11 mouse cellular contexts compared by ENCODE assay signal in the genomic region with DNA sequence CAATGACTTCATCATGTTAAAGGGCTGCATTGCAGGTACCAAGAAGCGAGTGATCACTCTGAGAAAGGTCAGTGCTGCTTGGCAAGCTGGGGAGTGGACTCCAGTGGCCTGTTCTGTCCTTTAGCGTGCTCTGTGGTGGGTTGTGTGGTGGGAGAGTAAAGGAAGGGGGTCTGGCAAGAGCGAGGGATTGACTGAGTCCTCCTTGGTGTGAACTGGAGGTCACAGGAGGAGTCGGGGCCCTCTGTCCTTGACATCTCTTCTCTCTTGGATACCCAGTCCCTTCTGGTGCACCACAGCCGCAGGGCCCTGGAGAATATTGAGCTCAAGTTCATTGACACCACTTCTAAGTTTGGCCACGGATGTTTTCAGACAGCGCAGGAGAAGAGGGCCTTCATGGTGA. TPM values are rescaled to one million over a fixed set of nuclear protein-coding genes. Genes with fewer than 3 reads are reported as not detected.
DNase-seq lines count a peak whose midpoint lies in the region; ATAC-seq and TF ChIP-seq lines count a peak whose summit lies in the region.
"Had no signal": no experiment of that assay in that cellular context is flagged by ENCODE, and none has a peak within 500 bp of the region (broad histone marks: within the 10 kb centered on the region; RNA-seq: fewer than 3 reads in every experiment).

No protein-coding gene starts in this region.

- no peak for ATAC-seq in heart, embryonic 11.5 days (replicated peaks; ENCODE audit: insufficient number of reproducible peaks, low FRiP score, low TSS enrichment)
- ATAC-seq in embryonic facial prominence, embryonic 13.5 days (ENCODE audit: insufficient number of reproducible peaks, insufficient read depth, low FRiP score, low TSS enrichment, low read depth): no peak
- no peak for ATAC-seq in liver, postnatal 0 days

- in situ Hi-C loops in CH12.LX (cut with MboI; ENCODE audit: low pct_ligation_motif_present, low pct_unique_long_range_greater_than_20kb, low sequenced_read_pairs): no loop called here

- peaks cover 14% of the 10 kb centered on the region for H3K4me1 ChIP-seq in heart, embryonic 11.5 days (ENCODE audit: control insufficient read depth, insufficient read depth, low read length)
- H3K4me1 ChIP-seq in CH12.LX (ENCODE audit: control insufficient read depth in 1 of 2, insufficient read depth in 2 of 2): peaks cover 4 to 33% of the 10 kb centered on the region in 2 experiments; a peak in 3 of 4 replicates
- H3K4me1 ChIP-seq in embryonic facial prominence, embryonic 13.5 days: peaks cover 17% of the 10 kb centered on the region
- peaks cover 27% of the 10 kb centered on the region for H3K4me1 ChIP-seq in liver, postnatal 0 days (ENCODE audit: insufficient read depth)

- no peak overlapping the region for H3K9ac ChIP-seq in heart, embryonic 11.5 days (ENCODE audit: low read depth, low read length)
- peak overlapping the region; percentile 95 for H3K9ac ChIP-seq in CH12.LX (ENCODE audit: insufficient read depth, low read depth)
- no peak overlapping the region for H3K9ac ChIP-seq in embryonic facial prominence, embryonic 13.5 days
- H3K9ac ChIP-seq in liver, postnatal 0 days (replicated peaks): peak overlapping the region; percentile 92

- peak overlapping the region; percentile 94 for H3K4me2 ChIP-seq in heart, embryonic 11.5 days
- peak overlapping the region; percentile 67 for H3K4me2 ChIP-seq in CH12.LX (ENCODE audit: insufficient read depth, low read depth, poor library complexity, severe bottlenecking)
- H3K4me2 ChIP-seq in embryonic facial prominence, embryonic 13.5 days: peak overlapping the region; percentile 85
- peak overlapping the region; percentile 98 for H3K4me2 ChIP-seq in liver, postnatal 0 days (ENCODE audit: low read depth, low read length)

- TF ChIP-seq CTCF in CH12.LX (conservative IDR thresholded peaks at IDR 0.05 in 1 of 2, IDR thresholded peaks at IDR 0.05 in 1 of 2; ENCODE audit: low read depth in 2 of 2, low read length in 2 of 2): no peak
- TF ChIP-seq CTCF in liver, postnatal 0 days (IDR thresholded peaks at IDR 0.05; ENCODE audit: low read depth): no peak

- TF ChIP-seq RAD21 in CH12.LX (IDR thresholded peaks at IDR 0.05; ENCODE audit: low read depth, low read length): no peak

- TF ChIP-seq POLR2A in CH12.LX (IDR thresholded peaks at IDR 0.05; ENCODE audit: low read depth, low read length): no peak

- H3K4me3 ChIP-seq in heart, embryonic 11.5 days (ENCODE audit: low read depth, low read length): no peak overlapping the region
- H3K4me3 ChIP-seq in CH12.LX (replicated peaks in 1 of 3; ENCODE audit: low read depth in 2 of 3, low read length in 2 of 3, poor library complexity in 1 of 3): peak overlapping the region; percentile 70 to 87 (median 75)
- no peak overlapping the region for H3K4me3 ChIP-seq in embryonic facial prominence, embryonic 13.5 days
- peak overlapping the region; percentile 90 for H3K4me3 ChIP-seq in liver, postnatal 0 days (ENCODE audit: low read depth, low read length)

- 86% methylated on average over 7 of the region's 7 CpGs for WGBS in heart, embryonic 11.5 days (ENCODE audit: insufficient replicate concordance)
- WGBS in embryonic facial prominence, embryonic 13.5 days: 83% methylated on average over 7 of the region's 7 CpGs
- 82% methylated on average over 7 of the region's 7 CpGs for WGBS in liver, postnatal 0 days (ENCODE audit: insufficient replicate concordance)

- H3K9me3 ChIP-seq in heart, embryonic 11.5 days (replicated peaks; ENCODE audit: control insufficient read depth, low read length): no peaks in the 10 kb centered on the region
- H3K9me3 ChIP-seq in CH12.LX (replicated peaks; ENCODE audit: low read length): no peaks in the 10 kb centered on the region
- no peaks in the 10 kb centered on the region for H3K9me3 ChIP-seq in embryonic facial prominence, embryonic 13.5 days
- no peaks in the 10 kb centered on the region for H3K9me3 ChIP-seq in liver, postnatal 0 days (ENCODE audit: low read length)

- no peaks in the 10 kb centered on the region for H3K27me3 ChIP-seq in heart, embryonic 11.5 days (ENCODE audit: control insufficient read depth, insufficient read depth, low read length)
- no peaks in the 10 kb centered on the region for H3K27me3 ChIP-seq in CH12.LX (replicated peaks)
- H3K27me3 ChIP-seq in embryonic facial prominence, embryonic 13.5 days: no peaks in the 10 kb centered on the region
- no peaks in the 10 kb centered on the region for H3K27me3 ChIP-seq in liver, postnatal 0 days (ENCODE audit: insufficient read depth, low read length)

- dilution Hi-C loops in CH12.LX (cut with MboI; ENCODE audit: extremely low pct_ligation_motif_present, extremely low pct_unique_long_range_greater_than_20kb, low sequenced_read_pairs): no loop called here

- H3K79me2 ChIP-seq in CH12.LX (replicated peaks; ENCODE audit: control insufficient read depth, extremely low read depth, insufficient read depth, poor library complexity, severe bottlenecking): no peaks in the 10 kb centered on the region

- no peak for TF ChIP-seq EP300 in CH12.LX (IDR thresholded peaks at IDR 0.05; ENCODE audit: low read length)
- no peak for TF ChIP-seq EP300 in liver, postnatal 0 days (IDR thresholded peaks at IDR 0.05; ENCODE audit: low read depth)

- no peak for DNase-seq in heart, adult 8-10 months (ENCODE audit: low spot score)
- DNase-seq in CH12.LX (ENCODE audit: extremely low read depth): no peak
- peak; percentile 15 for DNase-seq in liver, postnatal 0 days
- no peak for DNase-seq in embryo, embryonic 10 days (ENCODE audit: low spot score)
- DNase-seq in frontal cortex, postnatal 10 days (ENCODE audit: low spot score in 2 of 2): no peak
- DNase-seq in retina, postnatal 1 day: no peak
- DNase-seq: cerebellum, postnatal 36 days; kidney, adult 9 months had no signal

- no peak overlapping the region for H3K27ac ChIP-seq in heart, embryonic 11.5 days (ENCODE audit: low read depth, low read length)
- no peak overlapping the region for H3K27ac ChIP-seq in CH12.LX (ENCODE audit: insufficient read depth, low read depth)
- peak overlapping the region; percentile 62; the same call in 1 of the 2 replicates for H3K27ac ChIP-seq in embryonic facial prominence, embryonic 13.5 days
- peak overlapping the region; percentile 78 for H3K27ac ChIP-seq in liver, postnatal 0 days (ENCODE audit: low read depth)

- H3K36me3 ChIP-seq in heart, embryonic 11.5 days (ENCODE audit: control insufficient read depth, insufficient read depth, low read length): no peaks in the 10 kb centered on the region
- H3K36me3 ChIP-seq in CH12.LX (replicated peaks in 1 of 2; ENCODE audit: control insufficient read depth in 1 of 2, insufficient read depth in 1 of 2, low read length in 1 of 2): peaks cover 11 to 21% of the 10 kb centered on the region in 2 experiments
- H3K36me3 ChIP-seq in embryonic facial prominence, embryonic 13.5 days: peaks cover 10% of the 10 kb centered on the region; the same call in 1 of the 2 replicates
- peaks cover 13% of the 10 kb centered on the region for H3K36me3 ChIP-seq in liver, postnatal 0 days (replicated peaks; ENCODE audit: insufficient read depth, low read length)

RNA-seq across cellular contexts. Expression of a gene that starts 1.0 kb away (rescaled TPM):
- 19.5 and 20.9 TPM in 2 replicates for polyA plus RNA-seq in heart, embryonic 11.5 days (2014; fragmentation: Nextera tagmentation; extraction: Ambion mirVana)
- 100 to 1,000 TPM; 172 to 208 (median 186) TPM for total RNA-seq in heart, adult 8-10 months (2022)
- total RNA-seq in CH12.LX (2012; rRNA removed) (38.4 and 39.7 TPM in 2 replicates), CH12.LX (2014; rRNA removed) (21.3 and 26.9 TPM in 2 replicates)
- 60.5 and 70.0 TPM in 2 replicates for polyA plus RNA-seq in CH12.LX (2012; ENCODE audit: insufficient read length, low read depth)
- 27.8 and 27.9 TPM in 2 replicates for polyA plus RNA-seq in embryonic facial prominence, embryonic 13.5 days (2015; fragmentation: Nextera tagmentation; extraction: Ambion mirVana)
- polyA plus RNA-seq in liver, postnatal 0 days (2015; fragmentation: Nextera tagmentation; extraction: Ambion mirVana): 116 and 119 TPM in 2 replicates

RNA-seq across cellular contexts. Expression of a gene that starts 7.8 kb away (rescaled TPM):
- 0.40 and 0.44 TPM in 2 replicates for polyA plus RNA-seq in heart, embryonic 11.5 days (2014; fragmentation: Nextera tagmentation; extraction: Ambion mirVana)
- total RNA-seq in heart, adult 8-10 months (2022): 100 to 1,000 TPM; 389 to 453 (median 417) TPM
- total RNA-seq in CH12.LX (2012; rRNA removed) (0.17 TPM in 1 of 2 replicates, not detected in the other), CH12.LX (2014; rRNA removed) (0.24 TPM in 1 of 2 replicates, not detected in the other)
- 0.79 and 0.91 TPM in 2 replicates for polyA plus RNA-seq in CH12.LX (2012; ENCODE audit: insufficient read length, low read depth)
- not detected in 2 replicates for polyA plus RNA-seq in embryonic facial prominence, embryonic 13.5 days (2015; fragmentation: Nextera tagmentation; extraction: Ambion mirVana)
- 0.14 and 1.4 TPM in 2 replicates for polyA plus RNA-seq in liver, postnatal 0 days (2015; fragmentation: Nextera tagmentation; extraction: Ambion mirVana)
- polyA plus RNA-seq: limb, embryonic 11.5 days had no signal

RNA-seq across cellular contexts. Expression of a gene that starts 11.2 kb away (rescaled TPM):
- 373 and 401 TPM in 2 replicates for polyA plus RNA-seq in heart, embryonic 11.5 days (2014; fragmentation: Nextera tagmentation; extraction: Ambion mirVana)
- 1,000 to 10,000 TPM in 1 of 4 experiments, 100 to 1,000 TPM in 3; 975 to 1,073 (median 990) TPM for total RNA-seq in heart, adult 8-10 months (2022)
- 188 and 207 TPM in 2 replicates for total RNA-seq in CH12.LX (2012; rRNA removed)
- 207 and 208 TPM in 2 replicates for total RNA-seq in CH12.LX (2014; rRNA removed)
- polyA plus RNA-seq in CH12.LX (2012; ENCODE audit: insufficient read length, low read depth): 136 and 155 TPM in 2 replicates
- 217 and 229 TPM in 2 replicates for polyA plus RNA-seq in embryonic facial prominence, embryonic 13.5 days (2015; fragmentation: Nextera tagmentation; extraction: Ambion mirVana)
- 355 TPM in 2 replicates for polyA plus RNA-seq in liver, postnatal 0 days (2015; fragmentation: Nextera tagmentation; extraction: Ambion mirVana)

RNA-seq across cellular contexts. Expression of a gene that starts 17.3 kb away (rescaled TPM):
- polyA plus RNA-seq in heart, embryonic 11.5 days (2014; fragmentation: Nextera tagmentation; extraction: Ambion mirVana): 0.34 TPM in 1 of 2 replicates, not detected in the other
- total RNA-seq in heart, adult 8-10 months (2022): not detected
- total RNA-seq in CH12.LX (2012; rRNA removed) (0.30 TPM in 1 of 2 replicates, not detected in the other), CH12.LX (2014; rRNA removed) (not detected in 2 replicates)
- not detected in 2 replicates for polyA plus RNA-seq in CH12.LX (2012; ENCODE audit: insufficient read length, low read depth)
- 17.9 and 21.6 TPM in 2 replicates for polyA plus RNA-seq in embryonic facial prominence, embryonic 13.5 days (2015; fragmentation: Nextera tagmentation; extraction: Ambion mirVana)
- polyA plus RNA-seq in liver, postnatal 0 days (2015; fragmentation: Nextera tagmentation; extraction: Ambion mirVana): 0.20 and 0.64 TPM in 2 replicates

RNA-seq across cellular contexts. Expression of a gene that starts 17.5 kb away (rescaled TPM):
- 1,091 and 1,195 TPM in 2 replicates for polyA plus RNA-seq in heart, embryonic 11.5 days (2014; fragmentation: Nextera tagmentation; extraction: Ambion mirVana)
- total RNA-seq in heart, adult 8-10 months (2022): 100 to 1,000 TPM; 631 to 768 (median 679) TPM
- total RNA-seq in CH12.LX (2012; rRNA removed) (5,102 and 6,050 TPM in 2 replicates), CH12.LX (2014; rRNA removed) (5,117 and 5,410 TPM in 2 replicates)
- polyA plus RNA-seq in CH12.LX (2012; ENCODE audit: insufficient read length, low read depth): 1,976 and 2,057 TPM in 2 replicates
- polyA plus RNA-seq in embryonic facial prominence, embryonic 13.5 days (2015; fragmentation: Nextera tagmentation; extraction: Ambion mirVana): 1,313 and 1,443 TPM in 2 replicates
- polyA plus RNA-seq in liver, postnatal 0 days (2015; fragmentation: Nextera tagmentation; extraction: Ambion mirVana): 819 and 856 TPM in 2 replicates

Comparison
In these comparisons a context has a peak if more than half of its experiments do, and no peak if none do; other contexts are left out.
1. H3K27ac ChIP-seq: peak in embryonic facial prominence, embryonic 13.5 days (single experiment) and liver, postnatal 0 days (single experiment); none in heart, embryonic 11.5 days (single experiment) and CH12.LX (single experiment).
2. H3K4me3 ChIP-seq: peak in CH12.LX (3 of 3) and liver, postnatal 0 days (single experiment); none in heart, embryonic 11.5 days (single experiment) and embryonic facial prominence, embryonic 13.5 days (single experiment).
3. H3K9ac ChIP-seq: peak in CH12.LX (single experiment) and liver, postnatal 0 days (single experiment); none in heart, embryonic 11.5 days (single experiment) and embryonic facial prominence, embryonic 13.5 days (single experiment).
4. Peak in every context shown above with its lines, with median percentiles within 50 percentile points of each other: H3K4me2 ChIP-seq.